Mouse (Mus musculus) macrophage (primary cell): Measurements from ENCODE around the gene Tbx5. TPM values are rescaled to one million over a fixed set of nuclear protein-coding genes. Genes with fewer than 3 reads are reported as not detected.

Experiments
- H3K27ac ChIP-seq: fragments of 350-480 bp; formaldehyde crosslinking; 2 replicates; pipeline ENCODE4 v1.9.0; 2021
- H3K36me3 ChIP-seq: fragments of 350-480 bp; formaldehyde crosslinking; 2 replicates; pipeline ENCODE4 v1.9.0; 2021; ENCODE audit errors: inconsistent target
- H3K4me3 ChIP-seq: fragments of 350-480 bp; formaldehyde crosslinking; 2 replicates; pipeline ENCODE4 v1.9.0; 2021; ENCODE audit errors: inconsistent target
- H3K79me2 ChIP-seq: fragments of 350-480 bp; formaldehyde crosslinking; 2 replicates; pipeline ENCODE4 v1.9.0; 2021; ENCODE audit errors: inconsistent target
- WGBS: methylation state at CpG from one replicate; pipeline ENCODE4 v1.1.7; 2026; ENCODE audit warnings: inconsistent platforms; ENCODE audit not compliant: missing documents; 5-methylcytosine and 5-hydroxymethylcytosine counted together
- polyA plus RNA-seq: library from polyadenylated mRNA; stranded (reverse); fragments of 250-400 nt; gene quantifications from 3 replicates; pipeline ENCODE4 v1.2.4, GENCODE M21; 2018; ENCODE audit warnings: inconsistent platforms

The Tbx5 gene
- polyA plus RNA-seq, 1 experiment from 2014 or later = not detected

DNA sequence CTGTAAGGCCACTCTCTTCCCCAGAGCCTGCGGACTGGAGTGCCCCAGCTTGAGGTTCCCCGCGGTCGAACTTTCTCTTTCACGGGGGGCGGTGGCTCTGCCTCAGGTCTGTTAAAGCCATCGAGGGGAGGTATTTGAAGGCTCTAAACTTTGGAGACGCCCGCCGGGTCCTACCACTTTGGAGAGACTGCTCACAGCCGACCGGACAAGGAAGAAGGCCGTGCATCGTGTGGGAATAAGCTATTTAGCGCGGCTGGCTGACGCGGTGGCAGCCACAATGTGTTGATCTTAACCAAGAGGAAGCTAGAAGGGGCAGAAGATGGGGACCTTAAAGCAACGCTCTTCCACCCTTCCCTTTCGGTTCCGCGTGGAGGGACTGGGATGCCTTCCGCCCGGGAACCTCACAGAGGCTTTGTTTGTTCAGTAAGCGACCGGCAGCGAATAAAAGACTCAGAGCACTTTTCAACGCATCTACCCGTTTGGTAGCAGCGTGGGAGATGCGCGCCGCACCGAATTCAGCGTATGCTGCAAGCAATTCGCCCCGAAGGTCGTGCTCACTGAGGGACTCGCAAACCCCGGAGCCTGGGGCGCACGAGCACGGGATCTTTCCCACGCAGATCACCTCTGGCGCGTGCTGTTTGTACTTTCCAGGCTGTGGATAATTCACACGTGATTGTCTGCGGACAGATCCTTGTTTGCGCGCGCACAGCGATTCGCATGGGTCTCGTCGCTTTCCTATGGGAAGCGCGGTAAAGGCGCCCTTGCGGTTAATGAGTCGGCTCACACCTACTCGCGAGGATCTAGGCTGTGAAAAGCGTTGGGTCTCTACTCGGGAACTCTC lies 28.8 kb upstream of the Tbx5 start:
- H3K4me3 ChIP-seq = no peak overlapping the region
- no peak overlapping the region for H3K27ac ChIP-seq
- H3K36me3 ChIP-seq = no peaks in the 10 kb centered on the region
- 3% methylated on average over 62 of the region's 64 CpGs for WGBS
- H3K79me2 ChIP-seq = no peaks in the 10 kb centered on the region

DNA sequence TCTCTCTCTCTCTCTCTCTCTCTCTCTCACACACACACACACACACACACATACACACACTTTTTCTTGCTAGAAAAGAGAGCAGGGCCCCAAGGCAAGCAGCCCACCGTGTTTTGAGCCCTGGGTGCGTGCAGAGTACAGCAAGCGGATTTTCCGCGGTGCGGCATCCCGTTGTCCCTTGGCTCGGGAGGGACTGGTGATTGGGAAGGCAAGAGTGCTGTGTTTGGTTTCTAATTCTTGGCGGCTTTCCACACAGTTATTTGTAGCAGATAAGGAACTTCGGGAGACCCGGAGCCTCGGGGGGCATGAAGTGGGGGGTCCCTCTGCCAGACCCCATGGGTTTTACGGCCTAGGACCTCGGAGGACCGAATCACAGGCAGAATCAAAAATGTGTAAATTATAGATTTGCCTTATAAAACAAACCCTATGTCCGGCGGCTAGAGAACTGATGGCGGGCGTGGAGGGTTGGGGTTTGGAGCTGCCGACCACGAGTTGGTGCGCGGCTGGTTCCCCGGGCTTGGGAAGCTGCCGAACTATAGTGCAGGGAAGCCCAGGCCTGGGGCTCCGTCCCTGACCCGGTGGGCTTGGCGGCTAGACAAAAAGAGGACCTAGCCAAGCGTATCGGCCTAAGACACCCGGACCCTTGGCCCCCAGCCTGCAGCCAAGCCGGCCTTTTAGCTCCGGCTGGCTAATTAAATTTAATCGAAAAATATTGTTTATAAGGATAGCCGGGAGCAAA lies 28.0 kb upstream of the Tbx5 start:
- Histone ChIP-seq H3K27ac (no peak overlapping the region), H3K79me2 (no peaks in the 10 kb centered on the region), H3K4me3 (no peak overlapping the region), H3K36me3 (no peaks in the 10 kb centered on the region)
- 11% methylated on average over 28 of the region's 35 CpGs for WGBS

DNA sequence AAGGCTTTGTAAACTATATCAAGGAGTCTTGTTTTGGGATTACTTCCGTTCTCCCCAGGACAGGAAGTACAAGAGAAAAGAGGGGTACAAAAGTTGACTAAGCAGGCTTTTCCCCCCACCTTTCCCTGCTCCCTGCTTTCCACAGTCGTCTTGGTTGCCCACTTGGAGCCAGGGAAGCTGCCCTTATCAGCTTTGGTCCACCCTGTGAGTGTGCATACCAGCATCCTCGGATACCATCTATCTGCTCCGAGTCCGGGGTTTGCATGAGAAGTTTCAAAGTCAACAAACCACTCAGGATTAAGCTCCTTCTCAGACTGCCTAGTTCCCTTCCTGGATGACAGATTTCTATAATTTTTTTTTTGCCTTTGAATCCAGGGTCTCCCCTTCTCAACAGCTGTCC lies 26.8 kb upstream of the Tbx5 start:
- Histone ChIP-seq H3K4me3 (no peak overlapping the region), H3K36me3 (no peaks in the 10 kb centered on the region), H3K79me2 (no peaks in the 10 kb centered on the region), H3K27ac (no peak overlapping the region)
- WGBS = 3% methylated on average over 5 of the region's 5 CpGs

DNA sequence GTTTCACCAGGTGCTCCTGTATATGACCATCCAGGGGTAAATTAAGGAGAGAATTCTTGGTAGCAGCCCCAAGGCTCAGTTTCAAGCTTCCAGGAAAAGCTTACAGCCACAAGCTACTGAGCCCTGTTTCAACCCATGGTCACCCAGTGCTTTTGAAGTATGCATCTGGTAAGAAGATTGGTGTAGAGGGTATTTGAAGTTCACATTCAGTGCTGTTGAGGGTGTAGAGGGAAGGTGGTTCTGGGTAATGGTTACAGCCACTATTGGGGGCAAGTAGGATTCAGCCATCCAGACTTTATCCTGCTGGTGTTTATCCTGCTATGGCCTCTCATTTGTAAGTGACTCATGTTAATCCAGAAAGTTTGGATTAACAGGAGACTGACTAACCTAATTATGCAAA lies 26.0 kb upstream of the Tbx5 start:
- H3K27ac ChIP-seq = no peak overlapping the region
- H3K79me2 ChIP-seq = no peaks in the 10 kb centered on the region
- H3K36me3 ChIP-seq = no peaks in the 10 kb centered on the region
- no peak overlapping the region for H3K4me3 ChIP-seq

DNA sequence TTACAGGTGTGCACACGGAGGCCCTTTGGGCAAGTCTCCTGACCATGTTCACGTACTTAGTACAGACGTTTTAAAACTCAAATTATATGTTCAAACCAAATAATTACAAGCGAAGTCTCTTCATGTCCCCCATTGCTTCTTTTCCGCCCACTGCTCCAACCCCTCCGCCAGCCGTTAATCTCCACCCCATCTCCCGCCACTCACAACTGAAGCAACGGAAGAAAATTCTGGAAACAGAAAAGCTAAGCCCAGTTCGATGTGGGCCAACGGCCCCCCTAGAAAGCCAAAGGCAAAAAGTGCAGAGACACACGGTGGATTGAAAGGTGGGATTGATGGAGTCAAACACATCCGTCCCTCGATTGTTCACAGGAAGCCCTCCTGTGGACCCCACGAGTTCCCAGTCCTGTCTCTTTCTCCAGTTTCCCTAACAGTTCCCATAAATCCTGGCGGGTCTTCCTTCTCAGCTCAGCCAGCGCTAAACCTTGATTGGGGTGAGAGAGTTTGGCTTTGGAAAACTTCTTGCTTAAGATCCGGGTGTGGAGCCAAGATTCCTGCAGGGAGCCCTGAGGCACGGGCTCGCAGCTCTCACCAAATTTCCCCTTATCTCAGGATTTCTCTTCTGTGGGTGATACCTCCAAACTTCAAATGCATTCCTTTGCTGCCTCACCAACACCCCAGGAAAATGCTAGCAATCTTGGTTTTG lies 24.8 kb upstream of the Tbx5 start:
- H3K4me3 ChIP-seq = no peak overlapping the region
- no peak overlapping the region for H3K27ac ChIP-seq
- WGBS = 12% methylated on average over 20 of the region's 20 CpGs
- no peaks in the 10 kb centered on the region for H3K79me2 ChIP-seq
- H3K36me3 ChIP-seq = no peaks in the 10 kb centered on the region

DNA sequence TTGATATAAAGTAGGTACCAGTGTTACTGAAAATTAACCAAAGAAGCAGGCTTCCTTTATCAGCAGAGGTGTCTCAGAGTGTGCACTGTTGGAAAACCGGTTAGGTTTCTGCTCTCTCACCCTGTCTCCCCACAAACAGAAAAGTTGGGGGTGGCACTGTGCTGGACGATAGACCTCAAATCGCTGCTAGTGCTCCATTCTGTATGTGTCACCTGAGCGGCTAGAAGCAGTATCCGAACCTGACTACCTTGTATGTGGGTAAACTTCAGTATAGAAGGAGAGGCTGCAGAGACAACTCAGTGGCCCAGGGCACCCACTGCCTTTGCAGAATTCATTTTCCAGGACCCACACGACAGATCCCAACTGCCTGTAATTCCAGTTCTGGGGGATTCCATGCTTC lies 23.8 kb upstream of the Tbx5 start:
- H3K36me3 ChIP-seq = no peaks in the 10 kb centered on the region
- no peak overlapping the region for H3K4me3 ChIP-seq
- WGBS = 41% methylated on average over 6 of the region's 6 CpGs
- H3K79me2 ChIP-seq = no peaks in the 10 kb centered on the region
- no peak overlapping the region for H3K27ac ChIP-seq

DNA sequence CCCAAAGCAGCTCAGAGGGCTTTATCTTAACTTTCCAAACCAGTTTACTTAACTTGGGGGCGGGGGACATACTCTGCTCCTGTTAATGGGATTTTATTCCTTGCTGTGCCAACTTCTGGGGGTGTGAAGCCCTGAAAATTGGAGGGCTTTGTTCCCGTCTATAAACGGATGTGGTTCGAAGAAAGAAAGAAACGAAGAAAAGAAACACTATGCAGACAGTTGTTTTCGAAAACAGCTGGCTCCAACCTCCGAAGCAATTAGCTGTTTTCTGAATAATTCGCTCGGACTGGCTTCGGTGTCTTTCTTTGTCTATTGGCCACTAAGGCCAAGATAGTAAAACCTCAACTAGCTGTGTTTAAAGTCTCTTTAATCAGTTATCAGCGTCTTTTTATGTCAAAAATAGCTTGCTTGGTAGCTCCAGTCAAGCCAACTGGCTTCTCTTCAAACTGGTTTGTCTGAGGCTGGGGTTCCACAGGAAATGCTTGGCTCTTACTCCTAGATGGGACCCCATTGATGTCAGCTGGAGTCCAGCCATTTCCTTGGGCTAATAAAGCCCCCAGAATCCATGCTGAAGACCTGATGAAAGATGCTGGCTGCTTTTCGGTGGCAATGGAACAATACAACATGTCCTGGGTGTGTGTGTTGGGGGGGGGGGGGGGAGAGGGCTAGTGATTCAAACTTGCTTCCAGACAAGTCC lies 21.3 kb upstream of the Tbx5 start:
- 64% methylated on average over 11 of the region's 12 CpGs for WGBS
- H3K79me2 ChIP-seq = no peaks in the 10 kb centered on the region
- no peaks in the 10 kb centered on the region for H3K36me3 ChIP-seq
- H3K27ac ChIP-seq = no peak overlapping the region
- H3K4me3 ChIP-seq = no peak overlapping the region

DNA sequence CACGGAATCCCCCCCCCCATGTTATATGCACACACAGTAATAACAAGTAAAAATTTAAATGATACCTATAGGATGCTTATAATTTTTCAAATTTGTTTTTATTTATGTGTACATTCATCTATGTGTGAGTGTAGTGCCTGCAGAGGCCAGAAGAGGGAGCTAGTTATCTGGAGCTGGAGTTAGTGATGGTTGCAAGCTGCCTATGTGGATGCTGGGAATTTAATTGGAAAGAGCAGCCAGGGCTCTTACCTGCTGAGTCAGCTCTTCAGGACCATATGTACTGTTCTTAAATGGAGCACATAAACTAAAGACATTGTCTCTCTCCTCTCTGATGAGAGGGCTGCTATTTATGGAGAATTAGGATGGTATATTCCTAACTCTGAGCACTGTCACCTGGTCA lies 17.2 kb upstream of the Tbx5 start:
- Histone ChIP-seq H3K4me3 (no peak overlapping the region), H3K79me2 (no peaks in the 10 kb centered on the region), H3K36me3 (no peaks in the 10 kb centered on the region), H3K27ac (no peak overlapping the region)
- 63% methylated on average over 1 of the region's 1 CpGs for WGBS

DNA sequence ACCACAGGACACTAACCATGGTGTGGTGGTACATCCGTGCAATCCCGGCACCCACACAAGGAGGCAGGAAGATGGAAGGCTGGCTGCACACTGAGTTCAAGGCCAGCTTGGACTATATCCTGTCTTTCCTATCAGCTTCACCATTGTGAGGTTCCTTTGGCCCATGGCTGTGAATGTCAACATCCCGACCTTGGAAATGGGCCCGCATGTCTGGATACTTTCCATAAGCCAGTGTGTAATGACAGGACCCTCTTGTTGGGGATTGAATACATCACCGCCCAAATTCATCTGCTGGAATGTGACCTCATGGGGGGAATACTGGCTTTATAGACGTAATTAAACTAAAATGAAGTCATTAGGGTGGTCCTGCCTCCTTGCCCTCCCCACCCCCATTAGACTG lies 12.0 kb upstream of the Tbx5 start:
- Histone ChIP-seq H3K36me3 (no peaks in the 10 kb centered on the region), H3K79me2 (no peaks in the 10 kb centered on the region), H3K4me3 (no peak overlapping the region), H3K27ac (no peak overlapping the region)
- 90% methylated on average over 6 of the region's 6 CpGs for WGBS

DNA sequence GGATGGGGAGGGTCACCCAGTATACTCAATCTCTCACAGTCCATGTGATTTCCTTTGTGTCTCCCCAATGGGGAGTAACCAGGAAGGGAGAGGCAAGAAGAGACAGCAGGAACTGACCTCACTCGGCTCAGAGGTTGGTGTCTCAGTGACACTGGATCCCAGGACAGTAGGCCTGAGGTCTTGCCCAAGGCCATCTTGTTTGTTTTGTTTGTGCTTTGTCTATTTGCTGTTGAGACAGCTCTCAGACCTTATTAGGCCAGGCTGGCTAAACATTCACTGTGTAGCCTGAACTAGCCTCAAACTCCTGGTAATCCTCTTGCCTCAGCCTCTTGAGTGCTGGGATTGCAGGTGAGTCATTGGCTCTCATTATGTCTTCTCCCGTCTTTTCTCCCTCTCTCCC lies 11.0 kb upstream of the Tbx5 start:
- WGBS = 93% methylated on average over 1 of the region's 2 CpGs
- Histone ChIP-seq H3K4me3 (no peak overlapping the region), H3K27ac (no peak overlapping the region)

DNA sequence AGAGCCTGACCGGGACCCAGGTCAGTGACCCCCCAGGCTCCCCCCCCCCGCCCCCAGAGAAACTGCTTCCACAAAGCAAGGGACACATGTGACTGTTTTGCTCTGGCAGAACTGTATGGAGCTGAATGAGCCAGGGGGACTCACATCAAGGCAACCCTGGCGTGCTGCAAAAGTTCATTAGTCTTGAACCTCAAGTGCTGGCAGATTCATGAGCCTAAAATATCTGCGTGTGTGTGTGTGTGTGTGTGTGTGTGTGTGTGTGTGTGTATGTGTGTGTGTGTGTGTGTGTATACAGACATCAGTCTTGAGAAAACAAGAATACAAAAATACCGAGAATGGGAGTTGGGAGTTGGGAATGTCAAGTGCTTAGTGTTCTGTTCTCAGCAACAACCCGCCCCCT lies 5.1 kb upstream of the Tbx5 start:
- Histone ChIP-seq H3K27ac (no peak overlapping the region), H3K4me3 (no peak overlapping the region), H3K79me2 (no peaks in the 10 kb centered on the region), H3K36me3 (no peaks in the 10 kb centered on the region)
- 56% methylated on average over 3 of the region's 6 CpGs for WGBS

More for the DNA sequence above, 11.0 kb upstream of the Tbx5 start:
- no peaks in the 10 kb centered on the region for H3K79me2 ChIP-seq
- no peaks in the 10 kb centered on the region for H3K36me3 ChIP-seq

DNA sequence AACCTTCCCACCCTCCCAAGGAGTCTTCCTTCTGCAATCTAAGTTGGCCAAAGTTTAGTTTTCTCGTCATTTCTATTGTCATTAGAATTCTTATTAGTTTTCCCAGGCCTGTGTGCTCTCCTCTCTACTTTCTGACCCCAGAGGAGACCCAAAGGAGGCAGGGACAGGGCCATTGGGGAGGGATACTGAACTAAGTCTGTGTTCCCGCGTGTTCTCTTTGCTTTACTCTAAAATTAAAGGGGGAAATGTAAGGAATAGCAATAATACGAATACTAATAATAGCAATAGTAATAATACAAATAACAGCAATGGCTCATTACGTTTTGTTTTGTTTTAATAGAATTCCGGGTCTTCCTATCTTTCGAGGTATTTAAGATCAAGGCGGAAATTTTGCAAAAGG lies 1.9 kb upstream of the Tbx5 start:
- WGBS = 15% methylated on average over 8 of the region's 8 CpGs
- Histone ChIP-seq H3K36me3 (no peaks in the 10 kb centered on the region), H3K4me3 (no peak overlapping the region), H3K79me2 (no peaks in the 10 kb centered on the region), H3K27ac (no peak overlapping the region)

DNA sequence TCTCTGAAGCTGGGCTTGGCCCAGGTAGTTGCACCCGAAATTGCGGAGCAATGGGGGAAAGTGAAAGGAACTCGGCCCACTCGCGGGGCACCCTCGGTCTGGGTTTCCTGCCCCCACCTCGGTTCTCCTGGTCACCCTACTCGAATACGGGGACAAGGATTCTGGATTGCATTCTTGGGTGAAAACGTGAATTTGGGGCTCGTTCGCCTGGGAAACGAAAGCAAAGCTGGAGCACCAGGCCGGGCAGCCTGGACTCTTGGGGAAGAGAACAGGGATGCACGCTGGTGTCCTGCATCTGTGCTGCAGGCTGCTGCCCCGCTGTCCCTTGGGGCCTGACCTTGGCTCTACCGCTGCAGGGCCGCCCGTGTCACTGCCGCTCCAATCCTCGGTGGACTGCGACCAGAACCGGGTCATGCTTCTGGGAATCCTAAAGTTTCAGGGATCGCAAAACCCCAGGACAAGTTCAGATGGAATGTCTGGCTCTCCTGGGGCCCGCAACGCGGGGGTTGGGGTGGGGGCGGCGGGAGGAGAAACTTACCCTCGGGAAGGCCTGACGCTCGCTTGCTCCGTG lies 1.2 kb upstream of the Tbx5 start:
- no peaks in the 10 kb centered on the region for H3K36me3 ChIP-seq
- no peak overlapping the region for H3K4me3 ChIP-seq
- no peaks in the 10 kb centered on the region for H3K79me2 ChIP-seq
- H3K27ac ChIP-seq = no peak overlapping the region
- 3% methylated on average over 33 of the region's 33 CpGs for WGBS

DNA sequence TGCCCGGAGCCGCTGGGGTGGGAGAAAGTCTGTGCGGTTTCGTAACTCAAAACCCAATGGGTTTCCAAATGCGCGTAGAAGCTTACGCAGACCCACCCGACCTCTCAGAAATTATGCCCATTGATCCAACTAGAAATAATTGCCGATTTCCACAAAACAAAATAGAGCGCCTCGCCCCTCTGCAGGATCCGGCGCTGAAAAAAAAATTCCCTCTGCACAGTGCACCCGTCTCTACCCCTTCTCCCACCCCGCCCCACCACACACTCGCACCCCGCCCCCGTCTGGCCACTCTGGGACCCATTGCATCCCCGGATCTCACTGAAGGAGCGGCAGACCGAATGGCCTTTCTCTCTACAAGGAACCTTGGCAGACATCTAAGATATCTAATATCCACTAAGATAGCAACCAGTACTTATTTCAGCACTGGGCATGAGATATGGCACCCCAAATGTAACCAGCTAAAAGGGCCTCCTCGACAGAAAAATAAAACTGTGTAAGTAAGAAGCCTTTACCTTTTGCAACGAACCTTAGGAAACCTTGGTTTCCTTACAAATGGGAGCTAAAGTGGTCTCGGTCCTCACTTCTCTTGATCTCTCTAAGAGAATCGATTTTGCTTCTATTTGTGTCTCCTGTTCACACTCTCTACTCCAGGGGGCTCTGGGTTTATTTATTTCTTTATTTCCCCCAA lies 533 bp upstream of the Tbx5 start:
- Histone ChIP-seq H3K4me3 (no peak overlapping the region), H3K79me2 (no peaks in the 10 kb centered on the region), H3K36me3 (no peaks in the 10 kb centered on the region), H3K27ac (no peak overlapping the region)
- WGBS = 5% methylated on average over 24 of the region's 25 CpGs
